Mouse (Mus musculus) myocyte (in vitro differentiated cells): ENCODE measurements around the gene Dcn. TPM values are rescaled to one million over a fixed set of nuclear protein-coding genes. Genes with fewer than 3 reads are reported as not detected.

ENCODE experiments used
- H3K27me3 ChIP-seq: one replicate; pipeline ENCODE4 v1.6.1; 2011; ENCODE audit not compliant: control insufficient read depth, insufficient read depth, insufficient read length
- H3K36me3 ChIP-seq: one replicate; pipeline ENCODE4 v1.6.1; 2011; ENCODE audit not compliant: control insufficient read depth, insufficient read depth
- H3K4me2 ChIP-seq: one replicate; pipeline ENCODE4 v1.6.1; 2011; ENCODE audit warnings: low read depth, control low read depth
- H3K4me3 ChIP-seq: one replicate; pipeline ENCODE4 v1.5.1; 2011; ENCODE audit warnings: mild to moderate bottlenecking, control low read depth, moderate library complexity
- H3K79me2 ChIP-seq: one replicate; pipeline ENCODE4 v1.6.1; 2011; ENCODE audit not compliant: control insufficient read depth, insufficient read depth
- H3ac ChIP-seq: one replicate; pipeline ENCODE4 v1.6.1; 2011; ENCODE audit not compliant: control insufficient read depth, insufficient read length
- CEBPB ChIP-seq: IDR thresholded peaks from 2 replicates; pipeline ENCODE4 v1.6.1; 2011; ENCODE audit warnings: mild to moderate bottlenecking, moderate library complexity; ENCODE audit not compliant: poor library complexity, insufficient read depth, severe bottlenecking
- E2F4 ChIP-seq: IDR thresholded peaks from one replicate; pipeline ENCODE4 v1.6.1; 2011; ENCODE audit warnings: mild to moderate bottlenecking, control low read depth, moderate library complexity; ENCODE audit not compliant: insufficient read depth
- MAX ChIP-seq: IDR thresholded peaks from one replicate; pipeline ENCODE4 v1.6.1; 2011; ENCODE audit warnings: low read depth, mild to moderate bottlenecking, control low read depth
- MYOD1 ChIP-seq, 3 experiments: IDR thresholded peaks; one replicate each; pipeline ENCODE4 v1.6.1; 2011; ENCODE audit warnings: control low read depth in 2 of 3, low read depth in 2 of 3, mild to moderate bottlenecking in 2 of 3, moderate library complexity in 1 of 3; ENCODE audit not compliant: insufficient read length in 2 of 3, control insufficient read depth in 1 of 3
- MYOG ChIP-seq, 3 experiments: IDR thresholded peaks; one replicate each; pipeline ENCODE4 v1.6.1; 2011; ENCODE audit warnings: control low read depth in 2 of 3, low read depth in 2 of 3, mild to moderate bottlenecking in 2 of 3; ENCODE audit not compliant: insufficient read length in 2 of 3, control insufficient read depth in 1 of 3, insufficient read depth in 1 of 3
- POLR2A ChIP-seq: IDR thresholded peaks from one replicate; pipeline ENCODE4 v1.6.1; 2011; ENCODE audit warnings: low read depth, mild to moderate bottlenecking, control low read depth, moderate library complexity; ENCODE audit not compliant: insufficient read length
- POLR2AphosphoS2 ChIP-seq: IDR thresholded peaks from one replicate; pipeline ENCODE4 v1.6.1; 2011; ENCODE audit warnings: low read depth, control low read depth; ENCODE audit not compliant: insufficient read length
- REST ChIP-seq: IDR thresholded peaks from one replicate; pipeline ENCODE4 v1.6.1; 2011; ENCODE audit warnings: mild to moderate bottlenecking, control low read depth, moderate library complexity; ENCODE audit not compliant: insufficient read depth, insufficient read length
- SRF ChIP-seq: IDR thresholded peaks from one replicate; pipeline ENCODE4 v1.6.1; 2011; ENCODE audit warnings: low read depth; ENCODE audit not compliant: control insufficient read depth, insufficient read length
- TCF12 ChIP-seq: IDR thresholded peaks from one replicate; pipeline ENCODE4 v1.6.1; 2011; ENCODE audit warnings: mild to moderate bottlenecking, control low read depth; ENCODE audit not compliant: poor library complexity, insufficient read depth, severe bottlenecking
- TCF3 ChIP-seq: IDR thresholded peaks from one replicate; pipeline ENCODE4 v1.6.1; 2011; ENCODE audit warnings: low read depth, control low read depth; ENCODE audit not compliant: insufficient read length
- USF1 ChIP-seq: IDR thresholded peaks from one replicate; pipeline ENCODE4 v1.6.1; 2011; ENCODE audit warnings: low read depth, mild to moderate bottlenecking, control low read depth, moderate library complexity
- polyA plus RNA-seq: library from polyadenylated mRNA; unstranded; fragments of >200 nt; fragmentation: generic; extraction: Trizol; gene quantifications from one replicate; pipeline ENCODE4 v1.2.1, GENCODE M21; 2012; ENCODE audit warnings: missing spikeins

Dcn gene
- polyA plus RNA-seq, 1 experiment = 13.8 TPM

GRCm38 (mm10) chr10:97538202-97538601 is 58.8 kb downstream of the Dcn start:
- TF ChIP-seq E2F4 (no peak), MYOD1 (IDR thresholded peaks at IDR 0.05; ENCODE audit: control insufficient read depth in 1 of 3, insufficient read length in 2 of 3, low read depth in 2 of 3) (no peak), MYOG (IDR thresholded peaks at IDR 0.05; ENCODE audit: control insufficient read depth in 1 of 3, insufficient read depth in 1 of 3, insufficient read length in 2 of 3, low read depth in 2 of 3) (no peak), SRF (no peak), TCF3 (no peak), REST (no peak), POLR2AphosphoS2 (no peak), USF1 (no peak), POLR2A (no peak)
- H3K79me2 ChIP-seq = no peaks in the 10 kb centered on the region
- H3K4me2 ChIP-seq = no peak overlapping the region
- H3K4me3 ChIP-seq = no peak overlapping the region
- no peaks in the 10 kb centered on the region for H3K27me3 ChIP-seq
- H3ac ChIP-seq = no peak overlapping the region
- no peaks in the 10 kb centered on the region for H3K36me3 ChIP-seq

GRCm38 (mm10) chr10:97547740-97548139 is 68.3 kb downstream of the Dcn start:
- H3ac ChIP-seq = no peak overlapping the region
- H3K36me3 ChIP-seq = no peaks in the 10 kb centered on the region
- H3K4me3 ChIP-seq = no peak overlapping the region
- no peaks in the 10 kb centered on the region for H3K79me2 ChIP-seq
- H3K4me2 ChIP-seq = no peak overlapping the region
- H3K27me3 ChIP-seq = no peaks in the 10 kb centered on the region
- TF ChIP-seq POLR2A = no peak
- TF ChIP-seq POLR2AphosphoS2 = no peak
- no peak for TF ChIP-seq E2F4
- TF ChIP-seq REST = no peak
- TF ChIP-seq MYOD1 (IDR thresholded peaks at IDR 0.05; ENCODE audit: control insufficient read depth in 1 of 3, insufficient read length in 2 of 3, low read depth in 2 of 3) = no peak
- no peak for TF ChIP-seq TCF3
- TF ChIP-seq CEBPB = no peak
- TF ChIP-seq MYOG (IDR thresholded peaks at IDR 0.05; ENCODE audit: control insufficient read depth in 1 of 3, insufficient read depth in 1 of 3, insufficient read length in 2 of 3, low read depth in 2 of 3) = no peak
- no peak for TF ChIP-seq USF1
- no peak for TF ChIP-seq MAX
- no peak for TF ChIP-seq SRF
- no peak for TF ChIP-seq TCF12

GRCm38 (mm10) chr10:97564957-97565856 is 85.8 kb downstream of the Dcn start, which contains the start of gene Lum:
Gene Lum, plus strand, starts transcription at chr10:97565128.
- Histone ChIP-seq H3K36me3 (no peaks in the 10 kb centered on the region), H3K4me2 (no peak within 1 kb of the TSS), H3K79me2 (no peaks in the 10 kb centered on the region), H3ac (no peak within 1 kb of the TSS), H3K27me3 (no peaks in the 10 kb centered on the region), H3K4me3 (no peak within 1 kb of the TSS)
- no peak for TF ChIP-seq MYOD1 (IDR thresholded peaks at IDR 0.05; ENCODE audit: control insufficient read depth in 1 of 3, insufficient read length in 2 of 3, low read depth in 2 of 3)
- TF ChIP-seq CEBPB = no peak
- no peak for TF ChIP-seq TCF3
- no peak for TF ChIP-seq SRF
- no peak for TF ChIP-seq REST
- no peak for TF ChIP-seq MYOG (IDR thresholded peaks at IDR 0.05; ENCODE audit: control insufficient read depth in 1 of 3, insufficient read depth in 1 of 3, insufficient read length in 2 of 3, low read depth in 2 of 3)
- TF ChIP-seq POLR2AphosphoS2 = no peak
- no peak for TF ChIP-seq MAX
- no peak for TF ChIP-seq TCF12
- no peak for TF ChIP-seq USF1

DNA sequence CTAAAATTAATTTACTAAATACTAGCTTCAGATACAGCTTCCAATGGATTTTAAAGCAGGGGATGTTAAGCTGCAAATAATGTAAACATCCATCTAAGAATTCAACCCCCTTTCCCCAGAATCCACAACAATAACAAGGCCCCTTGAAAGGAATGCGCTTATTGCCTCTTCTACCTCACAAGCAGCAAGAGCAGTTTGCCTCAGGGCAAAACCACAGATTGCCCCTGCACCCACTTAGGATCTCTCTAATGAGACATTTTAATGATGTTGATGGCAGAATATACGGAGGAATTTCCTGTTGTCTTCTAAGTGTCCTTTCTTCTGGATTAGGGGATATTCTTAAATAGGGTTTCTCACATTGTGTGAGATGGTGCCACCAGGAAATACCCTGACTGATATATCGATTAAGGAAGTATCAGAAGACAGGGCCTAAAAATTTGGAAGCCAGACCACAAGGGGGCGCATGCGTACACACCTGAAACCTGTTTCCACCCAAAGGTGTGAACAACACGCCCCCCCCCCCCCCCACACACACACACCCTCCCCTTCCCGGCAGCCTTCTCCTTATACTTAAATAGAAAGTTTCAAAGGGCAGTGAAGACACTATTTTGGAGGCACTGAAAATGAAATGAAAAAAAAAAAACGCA is 88.2 kb downstream of the Dcn start:
- Histone ChIP-seq H3K36me3 (no peaks in the 10 kb centered on the region), H3K4me3 (no peak overlapping the region), H3K4me2 (no peak overlapping the region), H3ac (no peak overlapping the region), H3K79me2 (no peaks in the 10 kb centered on the region), H3K27me3 (no peaks in the 10 kb centered on the region)
- no peak for TF ChIP-seq POLR2AphosphoS2
- no peak for TF ChIP-seq CEBPB
- no peak for TF ChIP-seq TCF12
- no peak for TF ChIP-seq MYOG (IDR thresholded peaks at IDR 0.05; ENCODE audit: control insufficient read depth in 1 of 3, insufficient read depth in 1 of 3, insufficient read length in 2 of 3, low read depth in 2 of 3)
- no peak for TF ChIP-seq REST
- no peak for TF ChIP-seq MAX
- no peak for TF ChIP-seq TCF3
- no peak for TF ChIP-seq POLR2A
- TF ChIP-seq USF1 = no peak
- TF ChIP-seq SRF = no peak
- no peak for TF ChIP-seq E2F4
- no peak for TF ChIP-seq MYOD1 (IDR thresholded peaks at IDR 0.05; ENCODE audit: control insufficient read depth in 1 of 3, insufficient read length in 2 of 3, low read depth in 2 of 3)

Other genes with a start within 250 kb of the Dcn start
- gene Lum, start 85.5 kb downstream of the Dcn start, polyA plus RNA-seq = not detected
- not detected for gene Kera, start 127.3 kb downstream of the Dcn start, polyA plus RNA-seq
- gene Epyc, start 164.5 kb downstream of the Dcn start, polyA plus RNA-seq = not detected
- gene Ccer1, start 213.4 kb downstream of the Dcn start, polyA plus RNA-seq = not detected
- not detected for gene C030005K15Rik, start 247.1 kb downstream of the Dcn start, polyA plus RNA-seq